Mouse (Mus musculus): ENCODE measurements around the gene Zfp715.
"Not testable (repeated sequence)": the region's sequence is repeated elsewhere in the genome, so short reads cannot be mapped to it uniquely, and the experiment has no call there.

The Zfp715 gene

DNA sequence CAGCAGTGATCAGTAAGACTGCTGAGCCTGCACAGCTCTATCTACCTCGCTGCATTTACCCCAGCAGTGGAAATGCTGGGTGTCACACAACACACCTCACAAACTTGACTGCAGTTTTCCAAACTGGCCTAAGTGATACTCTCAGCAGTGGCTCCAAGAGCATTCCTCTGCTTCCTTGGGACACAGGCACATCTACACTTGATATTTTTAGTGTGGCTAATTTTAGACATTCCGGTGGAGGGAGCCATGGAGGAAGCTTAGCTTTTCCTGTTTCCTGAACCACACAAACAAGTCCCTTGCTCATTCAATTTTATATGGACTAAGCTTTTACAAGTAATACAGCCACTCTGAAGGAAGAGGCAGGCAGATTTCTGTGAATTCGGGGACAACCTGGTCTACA, 7.9 kb downstream of the Zfp715 start:
- no peak for DNase-seq (ENCODE audit: low spot score in 2 of 2)

DNA sequence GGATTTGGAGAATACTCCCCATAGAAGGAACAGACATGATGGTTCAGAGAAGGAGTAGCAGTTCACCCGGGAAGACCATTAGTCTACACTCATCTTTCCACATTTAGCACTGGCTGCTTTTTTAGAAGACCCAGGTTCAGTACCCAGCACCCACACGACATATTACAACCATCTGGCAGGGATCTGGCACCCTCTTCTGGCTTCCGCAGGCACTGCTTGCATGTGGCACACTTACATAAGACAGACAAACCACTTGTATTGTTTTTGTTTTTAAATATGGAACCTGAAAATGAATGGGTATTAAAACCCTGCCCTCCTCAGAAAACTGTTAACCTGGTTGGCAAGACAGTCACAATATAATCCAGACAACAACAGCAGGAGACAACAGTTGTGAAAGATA, 21.6 kb downstream of the Zfp715 start:
- DNase-seq (ENCODE audit: low spot score in 2 of 2), result no peak

DNA sequence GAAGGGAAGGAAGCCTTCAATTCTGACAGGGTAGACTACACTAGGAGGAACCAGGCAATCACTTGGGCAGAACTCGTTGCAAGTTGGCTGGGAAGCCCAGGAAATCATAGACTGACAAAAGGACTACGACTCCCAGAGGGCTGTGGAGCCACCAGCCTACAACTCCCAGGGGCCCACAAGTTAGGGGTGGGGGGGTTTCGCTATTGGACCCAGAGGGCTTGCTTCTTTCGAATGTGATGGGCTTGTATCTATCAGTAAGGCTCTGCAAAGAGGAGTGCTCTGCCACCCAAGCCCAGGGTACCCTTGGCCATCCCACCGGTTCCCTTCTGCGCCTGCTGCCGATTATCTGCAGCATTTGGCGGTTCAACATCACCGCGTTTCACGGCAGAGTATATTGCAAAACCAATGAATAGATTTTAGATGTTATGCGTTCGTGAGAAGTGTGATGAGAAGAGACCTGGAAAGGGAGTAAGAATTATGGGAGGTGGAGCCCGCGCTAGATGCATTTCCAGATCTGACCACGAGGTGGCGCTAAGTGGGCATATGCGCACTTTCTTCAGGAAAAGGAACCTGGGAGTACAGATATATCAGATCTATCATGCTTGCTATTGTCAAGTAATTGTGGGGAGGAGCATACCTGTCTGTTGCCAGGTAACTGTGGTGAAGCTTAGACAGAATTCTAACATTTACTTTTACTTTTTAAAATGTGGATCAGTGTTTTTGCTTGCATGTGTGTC, 30.1 kb downstream of the Zfp715 start:
- peak; percentile 70 to 72 for DNase-seq (ENCODE audit: low spot score in 2 of 2)

DNA sequence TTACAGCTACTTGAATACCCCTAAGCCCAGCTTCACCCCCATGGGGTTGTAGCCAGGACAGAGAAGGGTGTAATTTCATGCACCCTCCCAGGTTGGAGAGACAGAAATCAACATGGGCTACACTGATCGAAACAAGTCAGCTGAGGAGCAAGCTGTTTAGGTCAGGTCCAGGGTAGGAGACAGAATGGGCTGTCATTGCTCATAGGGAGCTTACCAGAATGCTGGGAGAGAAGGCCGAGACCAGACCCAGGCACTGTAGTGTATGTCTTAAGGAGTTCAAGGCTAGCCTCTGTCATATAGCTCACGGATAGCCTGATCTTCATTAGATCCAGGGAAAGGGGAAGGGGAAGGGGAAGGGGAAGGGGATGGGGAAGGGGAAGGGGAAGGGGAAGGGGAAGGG, 30.6 kb downstream of the Zfp715 start:
- DNase-seq (ENCODE audit: low spot score in 2 of 2), result no peak

DNA sequence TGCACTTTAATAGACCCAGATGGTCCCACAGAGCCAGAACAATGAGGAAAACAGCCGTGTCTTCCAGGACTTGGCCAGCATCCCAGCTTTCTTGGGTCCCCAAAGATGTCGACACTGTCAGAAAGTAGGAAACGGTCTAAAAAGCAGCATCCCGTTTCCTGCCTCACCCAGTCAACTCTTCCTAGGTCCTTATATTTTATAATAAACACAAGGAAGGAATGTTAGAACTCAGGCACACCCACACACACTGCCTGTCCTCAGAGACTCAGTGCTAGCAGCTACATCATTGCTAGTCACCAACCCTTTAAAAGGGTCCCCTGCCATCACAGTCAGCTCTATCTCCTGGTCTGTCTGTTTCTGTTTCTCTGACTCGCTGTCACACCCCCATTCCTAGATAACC, 35.7 kb downstream of the Zfp715 start:
- no peak for DNase-seq (ENCODE audit: low spot score in 2 of 2)

DNA sequence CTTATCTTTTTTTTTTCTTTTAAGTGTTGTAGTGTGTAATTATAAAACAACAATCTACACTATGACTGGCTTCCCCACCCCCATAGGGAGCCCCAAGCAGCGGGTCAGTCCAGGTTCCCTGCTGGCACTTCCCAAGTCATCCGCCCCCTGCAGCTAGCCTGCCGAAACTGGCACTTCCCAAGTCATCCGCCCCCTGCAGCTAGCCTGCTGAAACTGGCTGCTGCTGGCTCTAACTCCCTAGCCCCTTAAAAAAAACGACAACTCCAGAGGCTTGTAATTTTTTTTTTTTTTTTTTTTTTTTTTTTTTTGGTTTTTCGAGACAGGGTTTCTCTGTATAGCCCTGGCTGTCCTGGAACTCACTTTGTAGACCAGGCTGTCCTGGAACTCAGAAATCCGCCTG, 36.9 kb downstream of the Zfp715 start:
- DNase-seq (ENCODE audit: low spot score in 2 of 2), result not testable (repeated sequence)

DNA sequence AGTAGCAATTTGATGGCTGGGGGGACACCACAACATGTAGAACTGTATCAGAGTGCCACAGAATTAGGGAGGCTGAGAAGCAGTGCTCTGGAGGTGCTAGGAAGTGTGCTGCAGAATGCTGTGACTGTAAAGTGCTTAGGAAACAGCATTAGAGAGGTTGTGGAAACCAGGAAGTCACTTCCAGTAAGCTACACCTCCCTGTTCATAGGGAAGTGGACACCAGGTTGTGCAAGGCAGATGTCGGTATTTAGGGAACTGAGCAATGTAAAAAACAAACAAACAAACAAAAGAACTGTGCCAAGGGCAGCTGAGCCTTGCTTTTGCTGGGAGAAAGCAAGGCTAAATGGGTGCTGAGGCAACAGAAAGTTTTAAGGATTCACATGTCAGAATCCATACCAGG, 39.6 kb downstream of the Zfp715 start:
- DNase-seq (ENCODE audit: low spot score in 2 of 2), result no peak

DNA sequence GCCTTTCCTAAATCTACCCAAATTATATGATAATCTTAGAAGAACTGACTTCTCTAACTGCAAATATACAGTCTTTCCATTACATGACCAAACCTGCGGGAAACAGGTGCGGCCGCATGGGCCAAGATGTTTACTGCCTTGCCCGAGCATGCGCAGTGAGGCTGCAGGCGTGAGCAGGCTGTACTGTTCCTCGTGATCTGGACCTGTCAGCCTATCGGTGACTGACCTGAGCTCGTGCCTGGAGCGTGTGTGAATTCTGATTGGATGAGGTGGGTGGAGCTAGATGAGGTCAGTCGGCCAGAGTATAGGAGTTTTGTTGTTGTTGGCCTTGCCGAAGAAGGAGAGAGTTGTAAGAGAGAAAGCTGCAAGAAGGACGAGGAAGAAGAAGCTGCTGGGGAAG, 45.7 kb downstream of the Zfp715 start:
- DNase-seq (ENCODE audit: low spot score in 2 of 2), result not testable (repeated sequence)

DNA sequence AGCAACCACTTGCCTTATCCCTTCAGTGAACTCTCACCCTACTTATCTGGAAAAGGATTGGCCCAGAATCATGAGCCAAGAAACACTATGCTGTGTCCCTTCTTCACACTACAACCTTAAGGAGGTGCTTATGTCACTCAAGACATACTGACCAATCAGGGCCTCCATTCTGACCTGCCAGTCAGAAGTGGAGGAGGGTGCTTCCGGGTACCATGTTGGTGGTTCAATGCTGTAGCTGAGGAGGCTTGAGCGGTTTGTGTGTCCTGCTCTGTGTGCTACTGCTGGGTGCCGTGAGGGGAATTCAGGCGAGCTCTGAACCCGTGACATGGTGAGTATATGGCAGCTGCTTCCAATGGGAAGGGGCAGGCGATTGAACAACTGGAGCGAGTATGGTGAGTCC, 59.6 kb downstream of the Zfp715 start:
- no peak for DNase-seq (ENCODE audit: low spot score in 2 of 2)

DNA sequence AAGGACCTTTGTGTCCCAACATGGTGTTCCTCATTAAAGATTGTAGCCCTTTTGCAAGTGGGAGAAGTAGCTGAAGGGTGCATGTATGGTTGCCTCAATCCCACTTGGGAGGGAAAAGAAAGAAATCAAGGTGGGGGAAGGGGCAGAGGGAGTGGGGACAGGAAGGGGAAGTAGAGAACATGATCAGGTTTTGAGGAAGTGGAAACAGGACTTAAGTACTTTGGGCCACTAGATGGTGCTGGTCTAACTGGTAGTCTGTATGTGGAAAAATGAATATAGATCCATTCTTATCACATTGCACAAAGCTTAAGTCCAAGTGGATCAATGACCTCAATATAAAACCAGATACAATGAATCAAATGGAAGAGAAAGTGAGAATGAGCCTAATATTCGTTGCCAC, 62.4 kb downstream of the Zfp715 start:
- DNase-seq (ENCODE audit: low spot score in 2 of 2), result not testable (repeated sequence)
